Mouse (Mus musculus) embryonic facial prominence, embryonic 15.5 days (tissue): ENCODE data around the gene Zfp13. TPM values are rescaled to one million over a fixed set of nuclear protein-coding genes. Genes with fewer than 3 reads are reported as not detected.

Source experiments
- ATAC-seq: fragments of 200-750 bp; cut with Nextera tagmentation; 2 replicates; pipeline ENCODE4 v1.8.0; 2017; ENCODE audit warnings: low read depth, moderate TSS enrichment; ENCODE audit not compliant: insufficient number of reproducible peaks, low FRiP score, low TSS enrichment
- H3K27ac ChIP-seq: fragments of 300-500 bp; sonication (generic); replicated peaks from 2 replicates; pipeline ENCODE4 v1.5.1; 2015; ENCODE audit warnings: mild to moderate bottlenecking, inconsistent platforms
- H3K27me3 ChIP-seq: fragments of 300-500 bp; sonication (generic); 2 replicates; pipeline ENCODE4 v1.6.1; 2015; ENCODE audit warnings: inconsistent platforms
- H3K36me3 ChIP-seq: fragments of 300-500 bp; sonication (generic); 2 replicates; pipeline ENCODE4 v1.6.1; 2015; ENCODE audit warnings: mild to moderate bottlenecking, inconsistent platforms
- H3K4me1 ChIP-seq: fragments of 300-500 bp; sonication (generic); 2 replicates; pipeline ENCODE4 v1.6.1; 2015; ENCODE audit warnings: inconsistent platforms
- H3K4me2 ChIP-seq: fragments of 300-500 bp; sonication (generic); replicated peaks from 2 replicates; pipeline ENCODE4 v1.6.1; 2015; ENCODE audit warnings: mild to moderate bottlenecking, inconsistent platforms
- H3K4me3 ChIP-seq: fragments of 300-500 bp; sonication (generic); replicated peaks from 2 replicates; pipeline ENCODE4 v1.5.1; 2015; ENCODE audit warnings: mild to moderate bottlenecking, inconsistent platforms
- H3K9ac ChIP-seq: fragments of 300-500 bp; sonication (generic); 2 replicates; pipeline ENCODE4 v1.6.1; 2015; ENCODE audit warnings: inconsistent platforms
- H3K9me3 ChIP-seq: fragments of 300-500 bp; sonication (generic); replicated peaks from 2 replicates; pipeline ENCODE4 v1.6.1; 2016; ENCODE audit warnings: inconsistent platforms
- WGBS: fragments of 180-500 bp; shearing (Covaris S2); methylation state at CpG from one replicate; pipeline ENCODE4 v1.1.7; 2015; 5-methylcytosine and 5-hydroxymethylcytosine counted together
- polyA plus RNA-seq: library from polyadenylated mRNA; unstranded; fragments of >200 nt; fragmentation: Nextera tagmentation; extraction: Ambion mirVana; gene quantifications from 2 replicates; pipeline ENCODE4 v1.2.1, GENCODE M21; 2015

Gene Zfp13
- polyA plus RNA-seq, 1 experiment from 2014 or later, result 13.4 TPM

DNA sequence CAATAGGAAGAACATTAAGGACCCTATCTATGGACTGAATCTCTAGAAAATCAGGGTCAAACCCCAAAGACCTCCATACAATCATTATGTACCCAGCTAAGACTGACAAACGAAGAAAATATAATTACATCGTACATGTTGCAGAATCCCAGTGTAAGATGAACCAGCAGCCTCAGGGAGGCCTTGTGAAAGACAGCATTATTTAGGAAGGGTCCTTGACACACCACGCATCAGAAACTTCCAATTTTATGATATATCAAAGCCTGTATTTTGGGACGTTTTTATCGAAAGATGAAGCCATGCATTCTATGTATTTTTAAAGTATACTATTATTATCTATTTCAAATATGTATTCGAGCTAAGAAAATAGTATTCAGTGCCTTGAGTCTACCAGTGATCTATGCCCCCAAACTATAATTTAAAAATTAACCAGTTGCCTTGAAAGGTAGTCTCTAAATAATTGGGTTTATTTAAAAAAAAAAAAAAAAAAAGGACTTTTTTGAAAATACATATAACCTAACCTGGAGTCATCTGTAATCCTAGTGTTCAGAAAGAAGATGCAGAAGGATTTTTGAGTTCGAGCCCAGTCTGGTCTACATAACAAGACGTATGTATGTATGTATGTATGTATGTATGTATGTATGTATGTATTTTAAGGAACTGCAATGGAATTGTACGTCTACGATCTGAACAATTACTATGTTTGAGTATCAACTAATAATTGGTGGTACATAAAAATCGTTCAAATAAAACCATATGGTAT is 51.4 kb downstream of the Zfp13 start:
- no peak for ATAC-seq
- no peak overlapping the region for H3K27ac ChIP-seq
- WGBS, result 52% methylated on average over 11 of the region's 11 CpGs
- H3K9ac ChIP-seq, result no peak overlapping the region
- H3K4me3 ChIP-seq, result no peak overlapping the region
- H3K9me3 ChIP-seq, result no peaks in the 10 kb centered on the region
- H3K4me1 ChIP-seq, result peaks cover 27% of the 10 kb centered on the region
- no peaks in the 10 kb centered on the region for H3K36me3 ChIP-seq
- H3K4me2 ChIP-seq, result no peak overlapping the region
- no peaks in the 10 kb centered on the region for H3K27me3 ChIP-seq

GRCm38 (mm10) chr17:23546702-23547505 is 52.4 kb downstream of the Zfp13 start:
- H3K9me3 ChIP-seq, result no peaks in the 10 kb centered on the region
- peak; percentile 29 for ATAC-seq
- H3K4me2 ChIP-seq, result peak overlapping the region; percentile 51

DNA sequence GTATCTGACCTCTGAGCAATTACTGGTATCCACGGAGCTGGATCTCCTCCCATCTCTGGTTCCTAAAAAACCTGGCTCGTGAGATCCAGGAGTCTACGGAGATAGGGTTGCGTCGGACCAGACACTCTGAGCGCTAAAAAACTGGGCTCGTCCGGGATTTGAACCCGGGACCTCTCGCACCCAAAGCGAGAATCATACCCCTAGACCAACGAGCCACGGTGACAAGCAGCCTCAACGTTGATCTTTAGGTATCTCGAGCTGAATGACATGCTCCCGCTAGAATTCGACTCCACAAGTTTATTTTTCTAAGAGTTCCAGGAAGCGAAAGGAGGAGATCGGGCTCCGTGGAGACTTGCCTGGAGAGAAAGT is 53.0 kb downstream of the Zfp13 start:
- Histone ChIP-seq H3K27me3 (peaks cover 8% of the 10 kb centered on the region), H3K36me3 (no peaks in the 10 kb centered on the region), H3K9me3 (no peaks in the 10 kb centered on the region), H3K27ac (peak overlapping the region; percentile 87), H3K4me2 (peak overlapping the region; percentile 51), H3K9ac (peak overlapping the region; percentile 69), H3K4me1 (peaks cover 31% of the 10 kb centered on the region), H3K4me3 (peak overlapping the region; percentile 79)
- peak; percentile 58; the same call in 1 of the 2 replicates for ATAC-seq
- under 1% methylated on average over 20 of the region's 20 CpGs for WGBS

More at GRCm38 (mm10) chr17:23546702-23547505, 52.4 kb downstream of the Zfp13 start:
- Histone ChIP-seq H3K27ac (peak overlapping the region; percentile 87), H3K36me3 (no peaks in the 10 kb centered on the region), H3K9ac (peak overlapping the region; percentile 69), H3K27me3 (peaks cover 6% of the 10 kb centered on the region), H3K4me1 (peaks cover 33% of the 10 kb centered on the region), H3K4me3 (peak overlapping the region; percentile 79)
- under 1% methylated on average over 42 of the region's 42 CpGs for WGBS

GRCm38 (mm10) chr17:23545841-23546240 is 53.4 kb downstream of the Zfp13 start:
- H3K27ac ChIP-seq, result no peak overlapping the region
- H3K4me1 ChIP-seq, result peaks cover 27% of the 10 kb centered on the region
- H3K9ac ChIP-seq, result no peak overlapping the region
- H3K4me3 ChIP-seq, result peak overlapping the region; percentile 79; the same call in 1 of the 2 replicates
- H3K27me3 ChIP-seq, result peaks cover 8% of the 10 kb centered on the region
- ATAC-seq, result no peak
- peak overlapping the region; percentile 51 for H3K4me2 ChIP-seq
- H3K9me3 ChIP-seq, result no peaks in the 10 kb centered on the region
- no peaks in the 10 kb centered on the region for H3K36me3 ChIP-seq
- WGBS, result 15% methylated on average over 6 of the region's 6 CpGs

DNA sequence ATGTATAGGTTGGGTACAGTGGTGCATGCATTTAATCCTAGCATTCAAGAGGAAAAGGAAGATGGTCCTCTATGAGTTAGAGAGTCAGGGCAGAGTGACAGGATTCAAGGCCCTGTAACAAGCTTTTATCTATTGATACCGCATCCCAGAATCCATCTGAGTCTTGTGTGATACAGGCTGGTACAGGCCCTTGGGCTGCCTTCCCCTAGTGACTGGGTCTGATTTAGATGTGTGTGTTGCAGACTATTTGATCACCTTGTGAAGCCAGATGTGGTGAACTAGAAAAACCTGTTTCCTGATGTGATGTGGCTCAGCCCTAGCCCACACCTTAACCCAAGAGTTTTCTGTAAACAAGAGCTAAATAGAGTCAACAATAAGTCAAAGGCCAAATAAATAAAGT is 54.5 kb downstream of the Zfp13 start:
- 76% methylated on average over 1 of the region's 1 CpGs for WGBS
- H3K4me2 ChIP-seq, result no peak overlapping the region
- ATAC-seq, result no peak

DNA sequence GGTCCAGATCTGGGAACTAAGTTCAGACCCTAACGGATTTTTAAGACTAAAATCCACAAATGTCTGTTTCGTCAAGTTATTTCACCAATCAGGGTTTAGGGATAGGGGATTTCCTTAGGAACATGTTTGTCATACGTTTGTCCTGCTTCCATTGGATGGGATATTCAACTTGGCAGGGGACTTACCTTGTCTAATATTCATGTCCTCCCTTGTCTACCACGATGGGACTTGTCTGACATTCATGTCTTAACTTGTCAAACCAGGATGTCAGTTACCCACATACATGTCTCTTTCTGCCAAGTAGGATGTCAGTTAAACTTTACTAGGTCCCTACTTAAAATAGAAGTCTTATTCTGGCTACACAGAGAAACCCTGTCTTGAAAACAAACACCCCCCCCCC is 55.3 kb downstream of the Zfp13 start:
- H3K27me3 ChIP-seq, result peaks cover 25% of the 10 kb centered on the region
- no peak overlapping the region for H3K9ac ChIP-seq
- WGBS, result 57% methylated on average over 4 of the region's 4 CpGs
- H3K27ac ChIP-seq, result no peak overlapping the region
- no peak overlapping the region for H3K4me2 ChIP-seq
- no peak for ATAC-seq
- no peaks in the 10 kb centered on the region for H3K9me3 ChIP-seq
- no peak overlapping the region for H3K4me3 ChIP-seq
- H3K4me1 ChIP-seq, result peaks cover 17% of the 10 kb centered on the region; the same call in 1 of the 2 replicates
- no peaks in the 10 kb centered on the region for H3K36me3 ChIP-seq

More for the DNA sequence above, 54.5 kb downstream of the Zfp13 start:
- Histone ChIP-seq H3K9ac (no peak overlapping the region), H3K4me1 (peaks cover 25% of the 10 kb centered on the region), H3K27me3 (peaks cover 17% of the 10 kb centered on the region), H3K36me3 (no peaks in the 10 kb centered on the region), H3K27ac (no peak overlapping the region), H3K9me3 (no peaks in the 10 kb centered on the region), H3K4me3 (no peak overlapping the region)

GRCm38 (mm10) chr17:23543325-23543724 is 56.0 kb downstream of the Zfp13 start:
- Histone ChIP-seq H3K4me2 (no peak overlapping the region), H3K36me3 (no peaks in the 10 kb centered on the region), H3K9ac (no peak overlapping the region), H3K9me3 (no peaks in the 10 kb centered on the region), H3K4me3 (no peak overlapping the region), H3K27me3 (peaks cover 32% of the 10 kb centered on the region), H3K4me1 (peaks cover 18% of the 10 kb centered on the region; the same call in 1 of the 2 replicates), H3K27ac (no peak overlapping the region)
- whole genome bisulfite sequencing, result 20% methylated on average over 5 of the region's 5 CpGs
- ATAC-seq, result no peak

- Histone ChIP-seq H3K4me2 (no peak overlapping the region), H3K27me3 (peaks cover 37% of the 10 kb centered on the region), H3K4me3 (no peak overlapping the region), H3K36me3 (no peaks in the 10 kb centered on the region), H3K4me1 (peaks cover 23% of the 10 kb centered on the region), H3K9me3 (no peaks in the 10 kb centered on the region), H3K9ac (no peak overlapping the region), H3K27ac (no peak overlapping the region)
- WGBS, result 20% methylated on average over 4 of the region's 4 CpGs
- no peak for ATAC-seq
Observed at GRCm38 (mm10) chr17:23542835-23543234, 56.5 kb downstream of the Zfp13 start.

DNA sequence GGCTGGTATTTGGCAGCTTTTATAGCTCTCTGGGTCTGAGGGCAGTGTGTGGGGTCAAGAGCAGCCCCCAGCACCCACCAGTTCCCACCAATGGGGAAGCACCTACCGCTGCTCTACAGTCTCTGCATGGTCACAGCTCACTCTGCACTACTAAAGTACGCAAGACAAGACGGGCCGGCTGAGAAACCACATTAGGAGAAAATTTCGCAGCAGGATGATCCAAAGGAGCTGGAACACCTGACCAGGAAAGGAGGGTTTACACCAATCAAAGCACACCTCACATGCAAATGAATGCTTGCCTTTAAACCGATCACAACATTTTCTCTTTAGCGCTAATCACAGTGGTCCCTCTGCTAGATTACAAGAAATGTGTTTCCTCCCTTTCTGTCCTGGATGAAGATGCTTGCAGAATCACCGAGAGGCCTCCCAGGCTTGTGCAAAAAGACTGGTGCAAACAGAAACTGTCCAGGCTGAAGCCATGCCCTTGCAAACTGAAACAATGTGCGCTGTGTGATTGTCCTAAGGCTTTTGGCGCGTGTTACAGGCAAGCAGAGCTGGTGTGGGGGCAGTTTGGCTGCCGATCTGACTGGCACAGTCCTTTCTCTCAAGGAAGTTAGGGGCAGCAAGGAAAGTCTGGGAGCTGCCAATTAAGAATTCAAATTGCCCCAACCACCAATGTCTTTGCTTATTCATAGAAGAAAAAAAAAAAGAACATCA is 57.1 kb downstream of the Zfp13 start:
- Histone ChIP-seq H3K4me1 (peaks cover 28% of the 10 kb centered on the region), H3K36me3 (no peaks in the 10 kb centered on the region), H3K9ac (no peak overlapping the region), H3K4me3 (no peak overlapping the region; the same call in 1 of the 2 replicates), H3K27me3 (peaks cover 43% of the 10 kb centered on the region), H3K4me2 (peak overlapping the region; percentile 27; the same call in 1 of the 2 replicates), H3K27ac (no peak overlapping the region), H3K9me3 (no peaks in the 10 kb centered on the region)
- ATAC-seq, result no peak
- WGBS, result 17% methylated on average over 12 of the region's 12 CpGs

GRCm38 (mm10) chr17:23540605-23541475 is 58.4 kb downstream of the Zfp13 start:
- H3K36me3 ChIP-seq, result no peaks in the 10 kb centered on the region
- peaks cover 45% of the 10 kb centered on the region for H3K27me3 ChIP-seq
- H3K27ac ChIP-seq, result no peak overlapping the region
- no peak overlapping the region for H3K9ac ChIP-seq
- peaks cover 28% of the 10 kb centered on the region for H3K4me1 ChIP-seq
- WGBS, result 12% methylated on average over 31 of the region's 31 CpGs
- ATAC-seq, result no peak
- no peaks in the 10 kb centered on the region for H3K9me3 ChIP-seq
- 0 out of 2 replicates have a peak overlapping the region, but pooled peaks have one; percentile 6 for H3K4me2 ChIP-seq
- peak overlapping the region; percentile 19 for H3K4me3 ChIP-seq
